Mouse (Mus musculus) cerebellum, adult 11-12 months (tissue): ENCODE measurements at regions not wholly inside any gene's neighbourhood (a gene's known extent, or its start where the extent isn't known, plus 50 kb on each side); places are given as distances from the start of the nearest gene placed in this dataset.

Experiments
- DNase-seq: peaks from one replicate; pipeline ENCODE4 v3.0.0; 2022

GRCm38 (mm10) chr4:89395336-89395735, 84.5 kb upstream of the Cdkn2b start:
- peak; percentile 4 for DNase-seq

GRCm38 (mm10) chr4:89393251-89393711, 82.4 kb upstream of the Cdkn2b start:
- DNase-seq = no peak

- no peak for DNase-seq
These were observed 82.0 kb upstream of the Cdkn2b start for GRCm38 (mm10) chr4:89392791-89393190.

GRCm38 (mm10) chr4:89391463-89392308, 80.8 kb upstream of the Cdkn2b start:
- no peak for DNase-seq

GRCm38 (mm10) chr4:89383548-89383947, 72.7 kb upstream of the Cdkn2b start:
- DNase-seq = no peak

- no peak for DNase-seq
These were observed 71.7 kb upstream of the Cdkn2b start for GRCm38 (mm10) chr4:89382434-89382976.

GRCm38 (mm10) chr4:89381763-89382162, 70.9 kb upstream of the Cdkn2b start:
- no peak for DNase-seq

GRCm38 (mm10) chr4:89381077-89381476, 70.2 kb upstream of the Cdkn2b start:
- DNase-seq = no peak

GRCm38 (mm10) chr4:89380330-89380945, 69.6 kb upstream of the Cdkn2b start:
- DNase-seq = no peak

GRCm38 (mm10) chr4:89379622-89380329, 68.9 kb upstream of the Cdkn2b start:
- DNase-seq = peak; percentile 5

- DNase-seq = no peak
These were observed 61.8 kb upstream of the Cdkn2b start for GRCm38 (mm10) chr4:89372631-89373030.

- DNase-seq = no peak
These were observed 58.1 kb upstream of the Cdkn2b start for GRCm38 (mm10) chr4:89368850-89369524.

GRCm38 (mm10) chr4:89366581-89367141, 55.8 kb upstream of the Cdkn2b start:
- no peak for DNase-seq

GRCm38 (mm10) chr4:89365875-89366274, 55.0 kb upstream of the Cdkn2b start:
- DNase-seq = no peak

- DNase-seq = no peak
These were observed 52.4 kb upstream of the Cdkn2b start for GRCm38 (mm10) chr4:89363150-89363683.

- no peak for DNase-seq
These were observed 51.8 kb upstream of the Cdkn2b start for GRCm38 (mm10) chr4:89362650-89363049.

GRCm38 (mm10) chr4:89361316-89361715, 50.5 kb upstream of the Cdkn2b start:
- no peak for DNase-seq
